Mouse (Mus musculus) brain, embryonic 14.5 days (tissue): Measurements from ENCODE around the gene Hdac6. TPM values are rescaled to one million over a fixed set of nuclear protein-coding genes. Genes with fewer than 3 reads are reported as not detected.
"Not testable (repeated sequence)": the region's sequence is repeated elsewhere in the genome, so short reads cannot be mapped to it uniquely, and the experiment has no call there.

Experiments used
- DNase-seq: peaks from one replicate; pipeline ENCODE4 v3.0.0-alpha.2; 2011; ENCODE audit warnings: low read depth
- CTCF ChIP-seq: fragments of 200-500 bp; IDR thresholded peaks from 2 replicates; pipeline ENCODE4 v1.5.1; 2012; ENCODE audit warnings: inconsistent platforms, mild to moderate bottlenecking, moderate library complexity, borderline replicate concordance; ENCODE audit not compliant: insufficient read depth, insufficient read length; ENCODE audit errors: extremely low read depth
- POLR2A ChIP-seq: fragments of 200-500 bp; IDR thresholded peaks from 2 replicates; pipeline ENCODE4 v1.6.1; 2012; ENCODE audit warnings: mild to moderate bottlenecking, inconsistent platforms, borderline replicate concordance; ENCODE audit not compliant: poor library complexity, insufficient read depth, insufficient read length, severe bottlenecking; ENCODE audit errors: extremely low read depth
- polyA plus RNA-seq: library from polyadenylated mRNA; depleted of rRNA; stranded (reverse); fragments of >200 nt; gene quantifications from 2 replicates; pipeline ENCODE4 v1.2.3, GENCODE M21; 2012; rRNA removed

Hdac6 gene
- polyA plus RNA-seq, 1 experiment = 114 TPM

DNA sequence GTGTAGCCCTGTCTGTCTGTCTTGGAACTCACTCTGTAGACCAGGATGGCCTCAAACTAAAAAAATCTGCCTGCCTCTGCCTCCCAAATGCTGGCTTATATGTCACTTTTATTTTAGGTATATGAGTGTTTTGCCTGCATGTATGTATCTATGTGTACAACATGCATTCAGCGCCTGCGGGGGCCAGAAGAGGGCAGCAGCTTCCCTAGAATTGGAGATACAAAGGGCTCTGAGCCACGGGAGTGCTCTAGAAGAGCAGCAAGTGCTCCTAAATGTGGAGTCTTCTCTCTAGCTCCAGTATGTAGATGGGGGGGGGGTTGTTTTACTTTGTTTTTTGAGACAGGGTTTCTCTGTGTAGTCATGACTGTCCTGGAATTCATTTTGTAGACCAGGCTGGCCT, 32.0 kb downstream of the Hdac6 start:
- TF ChIP-seq CTCF = peak; percentile 11; the same call in 1 of the 2 replicates
- DNase-seq = peak; percentile 31

DNA sequence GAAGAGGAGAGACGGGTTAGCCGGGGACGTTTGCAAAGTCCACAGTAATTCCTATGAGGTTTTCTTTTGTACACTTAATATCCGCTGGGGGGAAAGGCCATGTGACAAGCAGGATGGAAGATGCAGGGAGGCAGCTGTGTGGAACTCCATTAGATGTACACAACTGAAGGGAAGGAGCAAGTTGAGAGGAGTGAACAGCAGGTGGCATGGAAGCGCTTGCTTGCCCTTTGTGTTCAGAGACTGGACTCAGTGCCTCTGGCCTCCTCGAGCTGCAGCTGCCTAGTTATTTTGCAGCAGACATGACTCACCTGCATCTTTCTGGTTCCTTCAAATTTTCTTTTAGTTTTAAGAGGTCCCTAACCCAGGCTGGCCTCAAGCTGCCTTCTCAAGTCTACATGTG, 37.2 kb downstream of the Hdac6 start:
- peak; percentile 39 for DNase-seq
- TF ChIP-seq POLR2A (no peak), CTCF (no peak)

DNA sequence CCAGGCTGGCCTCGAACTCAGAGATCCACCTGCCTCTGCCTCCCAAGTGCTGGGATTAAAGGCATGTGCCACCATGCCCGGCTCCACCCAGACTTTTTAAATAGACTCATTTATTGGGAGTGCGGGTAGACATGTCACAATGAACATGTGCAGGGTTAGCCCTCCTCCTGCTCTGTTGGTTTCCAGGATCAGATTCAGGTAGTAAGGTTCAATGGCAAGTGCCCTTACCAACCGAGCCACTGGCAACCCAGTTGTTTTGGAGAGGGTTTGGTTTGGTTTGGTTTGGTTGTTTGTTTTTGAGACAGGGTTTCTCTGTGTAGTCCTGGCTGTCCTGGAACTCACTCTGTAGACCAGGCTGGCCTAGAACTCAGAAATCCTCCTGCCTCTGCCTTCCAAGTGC, 38.4 kb downstream of the Hdac6 start, which contains the start of gene Gm10490:
Gm10490 (plus strand) TSS at position 301 of the 400 bp plus-strand sequence.
- not testable (repeated sequence) for DNase-seq

DNA sequence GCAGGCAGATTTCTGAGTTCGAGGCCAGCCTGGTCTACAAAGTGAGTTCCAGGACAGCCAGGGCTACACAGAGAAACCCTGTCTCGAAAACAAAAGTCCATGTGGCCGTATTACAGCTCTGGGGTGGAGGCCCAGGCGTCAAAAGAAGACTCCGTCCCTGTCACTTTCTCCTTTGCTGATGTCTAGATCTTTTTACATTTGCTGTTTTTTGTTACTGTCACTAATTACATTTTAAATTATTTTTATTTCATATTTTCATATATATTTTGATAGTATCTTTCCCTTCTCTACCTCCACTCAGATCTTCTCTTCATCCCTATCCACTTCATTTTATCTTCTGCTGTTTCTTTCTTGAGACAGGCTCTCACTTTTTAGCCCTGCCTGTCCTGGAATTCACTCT, 40.0 kb downstream of the Hdac6 start, which contains the start of gene Gm10491:
Gm10491 (minus strand) TSS at position 101 of the 400 bp plus-strand sequence.
- TF ChIP-seq POLR2A = no peak
- no peak for DNase-seq

DNA sequence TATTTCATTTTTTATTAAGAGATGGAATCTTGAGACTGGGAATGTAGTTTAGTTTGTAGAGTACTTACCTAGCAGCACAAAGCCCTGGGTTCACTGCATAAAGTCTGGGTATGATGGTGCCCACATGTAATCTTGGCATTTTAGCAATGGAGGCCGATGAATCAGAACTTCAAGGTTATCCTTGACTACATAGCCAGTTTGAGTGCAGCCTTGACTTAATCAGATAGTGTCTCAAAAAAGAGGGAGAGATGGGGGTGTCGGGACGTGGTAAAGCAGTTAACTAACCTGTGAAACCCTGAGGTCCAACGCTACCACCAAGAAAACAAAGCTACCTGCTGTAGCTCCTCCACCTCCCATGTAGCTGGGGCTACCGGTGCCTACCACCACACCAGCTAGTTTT, 43.2 kb downstream of the Hdac6 start:
- DNase-seq = no peak
- TF ChIP-seq POLR2A (no peak), CTCF (no peak)

DNA sequence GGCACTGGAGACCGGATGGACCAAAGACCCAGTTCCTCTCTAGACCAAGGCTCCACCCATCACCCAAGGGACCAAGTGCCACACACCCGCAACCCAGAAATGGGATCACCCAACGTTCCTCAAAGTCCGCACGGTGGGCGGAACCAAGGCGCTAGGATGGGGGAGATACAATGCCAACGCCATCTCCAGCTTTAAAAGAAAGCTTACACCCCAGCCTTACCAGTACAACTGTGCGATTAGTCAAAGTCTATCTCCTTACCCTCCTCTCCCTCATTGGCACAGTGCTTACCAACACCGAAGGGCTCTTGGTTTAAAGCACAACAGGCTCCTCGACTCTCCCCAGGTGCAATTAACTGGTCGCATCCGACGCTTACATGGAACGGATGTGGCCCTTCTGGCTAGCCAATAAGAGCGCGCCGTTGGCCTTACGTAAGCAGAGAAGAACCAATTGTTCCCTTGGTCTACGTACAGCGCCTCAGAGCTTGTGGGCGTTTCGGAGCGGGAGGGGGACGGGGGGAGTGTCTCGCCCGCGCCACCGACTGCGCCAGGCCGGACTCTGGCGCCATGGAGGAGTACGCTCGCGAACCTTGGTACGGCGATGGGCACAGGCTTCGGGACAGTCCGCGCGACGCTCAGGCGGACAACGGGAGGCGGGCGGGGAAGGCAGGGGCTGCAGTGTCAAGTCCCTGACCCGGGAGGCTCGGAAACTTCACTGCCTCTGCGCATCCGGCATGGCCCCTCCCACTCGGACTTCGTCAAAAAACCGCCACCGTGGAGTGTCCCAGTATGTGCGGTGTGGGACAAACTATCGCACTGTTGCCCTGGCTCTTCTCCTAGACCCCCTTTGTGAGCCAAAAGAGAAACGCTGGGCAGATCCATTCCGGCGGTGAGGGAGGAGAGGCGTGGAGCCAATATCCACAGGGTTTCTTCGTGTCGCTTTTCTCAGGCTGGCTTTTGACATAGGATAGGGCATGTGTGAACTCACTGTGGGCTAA, 48.5 kb downstream of the Hdac6 start, which contains the start of the genes Pqbp1 and Timm17b:
Pqbp1 (minus strand) TSS at position 390 of the 995 bp plus-strand sequence.
Timm17b (plus strand) TSS at position 478 of the 995 bp plus-strand sequence.
- DNase-seq = peak; percentile 98
- TF ChIP-seq CTCF = no peak
- TF ChIP-seq POLR2A = 0 out of 2 replicates have a peak, but pooled peaks have one; percentile 39

DNA sequence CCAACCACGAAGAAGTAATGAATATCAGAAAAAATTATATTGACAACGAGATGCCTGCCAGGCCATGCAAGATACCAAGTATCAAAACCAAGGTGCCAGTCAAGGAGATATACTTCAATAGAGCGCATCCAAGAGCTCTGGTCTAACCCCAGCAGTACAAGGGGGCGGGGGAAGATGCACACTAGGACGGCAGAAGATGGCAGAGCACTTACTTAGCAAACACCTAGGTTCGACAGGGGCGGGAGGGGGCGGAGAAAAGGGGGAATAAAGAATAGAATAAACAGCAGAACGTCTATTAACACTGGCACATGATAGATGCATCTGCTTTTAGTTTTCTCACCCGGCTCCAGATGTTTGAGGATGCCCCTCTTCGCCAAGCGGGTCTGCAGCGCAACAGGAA, 49.5 kb downstream of the Hdac6 start:
- no peak for DNase-seq
- TF ChIP-seq CTCF (no peak), POLR2A (no peak)

DNA sequence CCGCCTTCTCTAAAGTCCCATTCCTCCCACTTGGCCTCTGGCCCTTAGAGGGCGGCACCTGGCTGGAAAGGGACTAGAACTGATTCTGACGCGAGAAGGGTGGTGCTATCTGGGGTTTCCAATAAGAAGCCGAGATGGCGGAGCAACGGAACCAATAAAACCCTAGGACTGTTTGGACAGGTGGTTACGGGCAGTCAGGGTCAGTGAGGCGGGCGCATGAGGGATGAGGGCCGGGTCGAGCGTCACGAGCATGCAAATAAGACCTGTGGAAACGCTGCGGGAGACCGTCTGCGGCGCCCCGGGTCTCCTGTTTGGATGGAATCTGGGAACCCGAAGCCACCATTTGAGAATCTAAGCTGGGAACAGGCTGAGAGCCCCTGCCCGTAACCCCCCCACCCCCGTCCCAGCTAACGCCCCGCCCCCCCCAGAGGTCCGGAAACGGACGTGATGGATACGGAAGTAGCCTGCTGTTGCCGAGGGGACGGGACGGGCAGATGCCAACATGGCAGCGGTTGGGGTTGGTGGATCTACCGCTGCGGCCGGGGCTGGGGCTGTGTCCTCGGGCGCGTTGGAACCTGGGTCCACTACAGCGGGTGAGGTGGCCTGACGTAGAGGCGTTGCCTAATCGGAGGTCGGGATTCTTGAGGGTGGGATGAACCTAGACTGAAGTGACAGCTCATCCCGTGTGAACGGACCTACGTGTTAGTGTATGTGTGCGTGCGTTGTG, 63.7 kb downstream of the Hdac6 start, which contains the start of gene Slc35a2:
Slc35a2 (plus strand) TSS at position 188 of the 727 bp plus-strand sequence.
- TF ChIP-seq CTCF (no peak), POLR2A (no peak)
- DNase-seq = peak; percentile 91

Other genes starting within 250 kb of the Hdac6 start
- gene Wdr45, start 233.6 kb downstream of the Hdac6 start, polyA plus RNA-seq = 42.1 and 47.1 TPM in 2 replicates
- 0.33 and 0.63 TPM in 2 replicates for gene Gm45208, start 225.6 kb downstream of the Hdac6 start, polyA plus RNA-seq
- gene Praf2, start 219.4 kb downstream of the Hdac6 start, polyA plus RNA-seq = 95.6 and 106 TPM in 2 replicates
- gene Ccdc120, start 197.0 kb downstream of the Hdac6 start, polyA plus RNA-seq = 86.8 and 89.7 TPM in 2 replicates
- gene Tfe3, start 185.3 kb downstream of the Hdac6 start, polyA plus RNA-seq = 14.1 and 22.6 TPM in 2 replicates
- 85.4 and 86.1 TPM in 2 replicates for gene Gripap1, start 158.1 kb downstream of the Hdac6 start, polyA plus RNA-seq
- 5.7 and 6.2 TPM in 2 replicates for gene Kcnd1, start 125.6 kb downstream of the Hdac6 start, polyA plus RNA-seq
- 42.4 and 56.4 TPM in 2 replicates for gene Otud5, start 106.5 kb downstream of the Hdac6 start, polyA plus RNA-seq
- 19.8 and 23.3 TPM in 2 replicates for gene Pim2, start 69.6 kb downstream of the Hdac6 start, polyA plus RNA-seq
- 41.0 and 60.1 TPM in 2 replicates for gene Slc35a2, start 63.9 kb downstream of the Hdac6 start, polyA plus RNA-seq
- 191 and 193 TPM in 2 replicates for gene Pqbp1, start 48.6 kb downstream of the Hdac6 start, polyA plus RNA-seq
- gene Timm17b, start 48.5 kb downstream of the Hdac6 start, polyA plus RNA-seq = 55.5 and 65.5 TPM in 2 replicates
- not detected in 2 replicates for gene Gm10491, start 40.1 kb downstream of the Hdac6 start, polyA plus RNA-seq
- gene Gm10490, start 38.3 kb downstream of the Hdac6 start, polyA plus RNA-seq = not detected in 2 replicates
- gene Pcsk1n, start 28.1 kb downstream of the Hdac6 start, polyA plus RNA-seq = 88.1 and 140 TPM in 2 replicates
- 0.06 TPM in 1 of 2 replicates, not detected in the other for gene Eras, start 19.3 kb downstream of the Hdac6 start, polyA plus RNA-seq
- 0.29 and 0.44 TPM in 2 replicates for gene Gata1, start 30.2 kb upstream of the Hdac6 start, polyA plus RNA-seq
- 0.33 and 0.43 TPM in 2 replicates for gene Glod5, start 70.6 kb upstream of the Hdac6 start, polyA plus RNA-seq
- gene Suv39h1, start 126.9 kb upstream of the Hdac6 start, polyA plus RNA-seq = 46.5 and 56.7 TPM in 2 replicates
- 0.52 and 1.00 TPM in 2 replicates for gene Was, start 142.6 kb upstream of the Hdac6 start, polyA plus RNA-seq
- gene Wdr13, start 185.0 kb upstream of the Hdac6 start, polyA plus RNA-seq = 235 and 257 TPM in 2 replicates
- gene Rbm3, start 198.0 kb upstream of the Hdac6 start, polyA plus RNA-seq = 336 and 439 TPM in 2 replicates
- gene Tbc1d25, start 228.3 kb upstream of the Hdac6 start, polyA plus RNA-seq = 29.7 and 33.8 TPM in 2 replicates
- 20.0 and 23.7 TPM in 2 replicates for gene Ebp, start 245.6 kb upstream of the Hdac6 start, polyA plus RNA-seq